Mouse (Mus musculus) fibroblast of lung, adult 2 months (primary cell): ENCODE data around the gene H2-Q4.
"Not testable (repeated sequence)": the region's sequence is repeated elsewhere in the genome, so short reads cannot be mapped to it uniquely, and the experiment has no call there.

Experiments used
- DNase-seq: peaks from one replicate; pipeline ENCODE4 v3.0.0-alpha.2; 2011; ENCODE audit warnings: low read depth

H2-Q4 gene

DNA sequence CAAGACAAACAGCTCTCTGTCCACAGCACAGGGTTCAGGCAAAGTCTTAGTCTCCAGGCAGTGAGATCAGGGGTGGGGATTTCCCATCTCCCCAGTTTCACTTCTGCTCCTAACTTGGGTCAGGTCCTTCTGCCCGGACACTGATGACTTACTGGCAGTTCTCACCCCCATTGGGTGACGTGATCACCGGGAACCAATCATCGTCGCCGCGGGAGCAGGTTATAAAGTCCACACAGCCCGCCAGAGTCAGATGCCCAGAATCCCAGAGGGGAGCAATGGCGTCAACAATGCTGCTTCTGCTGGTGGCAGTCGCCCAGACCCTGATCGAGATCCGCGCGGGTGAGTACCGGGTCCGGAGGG is at the start of gene H2-Q4:
Gene H2-Q4, plus strand, starts transcription at position 249 of the 360 bp plus-strand sequence.
- DNase-seq, result peak; percentile 66

DNA sequence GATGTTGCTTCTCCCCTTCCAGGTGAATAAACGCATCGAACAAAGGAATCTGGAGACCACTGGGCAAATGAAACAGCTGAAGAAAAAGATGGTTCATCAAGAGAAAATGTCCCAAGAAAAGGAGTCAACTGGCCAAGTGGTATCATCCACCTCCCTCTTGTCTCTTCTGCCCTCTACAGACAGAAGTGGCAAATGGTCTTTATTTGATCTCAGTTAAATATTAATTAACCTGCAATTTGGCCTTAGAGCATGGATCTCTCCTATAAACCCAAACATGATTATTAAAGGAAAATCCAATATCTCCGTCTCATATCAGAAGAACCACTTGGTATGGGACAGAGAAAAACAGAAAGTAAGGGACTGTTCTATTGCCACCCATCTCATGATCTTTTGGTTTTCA is 49.7 kb upstream of the H2-Q4 start:
- not testable (repeated sequence) for DNase-seq

GRCm38 (mm10) chr17:35331546-35331945 is 47.9 kb upstream of the H2-Q4 start:
- DNase-seq, result not testable (repeated sequence)

DNA sequence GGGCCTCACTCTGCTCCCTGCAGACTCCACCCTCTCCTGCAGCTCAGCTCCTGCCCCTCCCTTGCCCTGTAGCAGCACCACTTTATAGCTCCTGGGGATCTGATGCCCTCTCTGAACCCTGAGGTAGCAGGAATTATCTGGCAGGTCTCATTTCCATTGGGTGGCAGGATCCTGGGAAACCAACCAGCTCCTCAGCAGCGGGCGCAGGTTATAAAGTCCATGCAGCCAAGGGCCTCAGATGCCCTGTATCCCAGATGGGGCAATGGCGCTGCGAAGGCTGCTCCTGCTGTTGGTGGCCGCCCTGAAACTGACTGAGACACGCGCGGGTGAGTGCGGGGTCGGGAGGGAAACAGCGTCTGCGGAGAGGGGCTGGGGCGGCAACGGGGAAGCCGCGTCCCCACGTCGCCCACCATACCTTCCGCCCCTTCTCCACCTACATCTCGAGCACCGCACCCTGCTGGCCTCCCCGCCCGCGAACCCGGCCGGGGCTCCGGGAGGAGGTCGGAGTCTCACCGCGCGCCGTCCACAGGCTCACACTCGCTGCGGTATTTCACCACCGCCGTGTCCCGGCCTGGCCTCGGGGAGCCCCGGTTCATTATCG is 37.2 kb upstream of the H2-Q4 start, which contains the start of gene H2-Q2:
Gene H2-Q2, plus strand, starts transcription at position 172 of the 601 bp plus-strand sequence.
- DNase-seq, result no peak

GRCm38 (mm10) chr17:35342711-35343476 is 36.5 kb upstream of the H2-Q4 start:
- no peak for DNase-seq

DNA sequence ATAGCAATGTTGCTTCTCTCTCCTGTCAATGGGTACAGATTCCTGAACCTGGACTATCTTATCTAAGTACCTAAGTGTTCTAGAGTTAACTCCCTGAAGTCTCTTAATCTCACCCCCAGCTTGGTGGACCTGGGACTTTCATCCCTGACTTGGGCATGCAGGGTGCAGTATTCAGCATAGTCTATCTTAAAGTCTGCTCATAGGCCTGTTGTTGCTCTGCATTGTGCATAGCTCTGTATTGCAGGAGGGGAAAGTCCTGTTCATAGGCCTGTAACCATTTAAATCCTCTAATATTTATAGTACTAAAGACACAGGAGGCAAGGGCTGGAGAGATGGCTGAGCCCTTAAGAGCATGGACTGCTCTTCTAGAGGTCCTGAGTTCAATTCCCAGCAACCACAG is 31.8 kb upstream of the H2-Q4 start:
- DNase-seq, result not testable (repeated sequence)

DNA sequence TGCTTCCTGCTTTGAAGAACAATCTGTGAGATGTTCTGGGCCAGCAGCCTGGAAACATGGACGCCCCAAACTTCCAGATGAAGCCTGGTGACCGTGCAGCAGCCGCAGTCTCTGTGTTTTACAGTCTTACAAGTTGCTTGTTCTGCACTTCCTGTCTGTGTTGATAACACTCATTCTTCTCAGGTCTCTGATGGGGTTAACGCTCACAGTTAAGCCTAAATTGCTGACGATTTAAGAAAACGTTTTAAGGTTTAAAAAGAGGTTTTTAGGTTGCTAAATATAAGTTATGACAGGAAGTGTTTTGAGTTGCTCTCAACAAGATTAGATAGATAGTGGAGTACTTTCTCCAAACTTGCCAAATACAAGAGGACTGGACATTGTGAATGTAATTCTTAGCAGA is 26.1 kb upstream of the H2-Q4 start:
- not testable (repeated sequence) for DNase-seq

GRCm38 (mm10) chr17:35354071-35354470 is 25.3 kb upstream of the H2-Q4 start:
- no peak for DNase-seq

GRCm38 (mm10) chr17:35357086-35357485 is 22.3 kb upstream of the H2-Q4 start:
- DNase-seq, result no peak

DNA sequence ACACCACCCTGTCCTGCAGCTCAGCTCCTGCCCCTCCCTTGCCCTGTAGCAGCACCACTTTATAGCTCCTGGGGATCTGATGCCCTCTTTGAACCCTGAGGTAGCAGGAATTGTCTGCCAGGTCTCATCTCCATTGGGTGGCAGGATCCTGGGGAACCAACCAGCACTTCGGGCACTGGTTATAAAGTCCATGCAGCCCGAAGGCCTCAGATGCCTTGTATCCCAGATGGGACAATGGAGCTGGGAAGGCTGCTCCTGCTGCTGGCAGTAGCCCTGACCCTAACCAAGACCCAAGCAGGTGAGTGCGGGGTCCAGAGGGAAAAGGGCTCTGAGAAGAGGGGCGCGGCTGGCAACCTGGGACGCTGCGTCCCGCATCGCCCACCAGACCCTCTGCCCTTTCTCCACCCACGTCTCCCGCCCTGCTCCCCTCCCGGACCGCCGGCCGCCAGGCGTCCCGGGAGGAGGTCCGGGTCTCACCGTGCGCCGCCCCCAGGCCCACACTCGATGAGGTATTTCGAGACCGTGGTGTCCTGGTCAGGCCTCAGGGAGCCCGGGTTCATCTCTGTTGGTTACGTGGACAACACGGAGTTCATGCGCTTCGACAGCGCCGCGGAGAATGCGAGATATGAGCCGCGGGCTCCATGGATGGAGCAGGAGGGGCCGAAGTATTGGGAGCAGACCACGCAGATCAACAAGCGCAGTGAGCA is 20.5 kb upstream of the H2-Q4 start:
- no peak for DNase-seq

DNA sequence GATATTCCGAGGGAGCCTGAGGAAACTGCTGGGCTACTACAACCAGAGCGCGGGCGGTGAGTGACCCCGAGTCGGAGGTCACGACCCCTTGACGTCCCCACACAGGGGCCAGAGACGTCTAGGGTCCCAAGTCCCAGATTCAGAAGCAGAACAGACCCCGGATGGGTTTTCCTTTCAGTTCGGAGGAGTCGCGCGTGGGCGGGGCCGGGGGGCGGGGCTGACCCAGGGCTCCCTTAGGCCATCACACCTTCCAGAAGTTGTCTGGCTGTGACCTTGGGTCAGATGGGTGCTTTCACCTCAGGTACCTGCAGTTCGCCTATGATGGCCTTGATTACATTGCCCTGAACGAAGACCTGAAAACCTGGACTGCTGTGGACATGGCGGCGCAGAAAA is 20.0 kb upstream of the H2-Q4 start:
- DNase-seq, result no peak

GRCm38 (mm10) chr17:35379729-35380451 is 473 bp downstream of the H2-Q4 start:
- DNase-seq, result no peak

DNA sequence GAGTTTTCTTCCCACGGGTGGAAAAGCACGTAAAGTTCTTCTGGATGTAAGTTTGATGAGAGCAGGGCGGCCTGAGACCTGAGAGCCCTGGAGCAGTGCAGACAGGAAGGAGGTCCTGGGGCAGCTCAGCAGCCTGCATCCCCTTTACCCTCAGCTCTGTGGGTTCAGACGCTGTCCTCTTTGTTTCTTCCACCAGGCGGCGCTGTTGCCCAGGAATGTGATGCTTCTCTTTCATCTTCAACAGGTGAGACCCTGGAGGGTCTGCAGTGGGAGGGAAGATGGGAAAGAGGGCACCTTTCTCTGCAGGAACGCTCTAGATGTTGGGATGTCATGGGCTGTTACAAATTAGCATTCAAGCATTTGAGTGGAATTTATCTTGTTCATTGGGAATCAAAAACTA is 10.4 kb downstream of the H2-Q4 start:
- DNase-seq, result not testable (repeated sequence)

DNA sequence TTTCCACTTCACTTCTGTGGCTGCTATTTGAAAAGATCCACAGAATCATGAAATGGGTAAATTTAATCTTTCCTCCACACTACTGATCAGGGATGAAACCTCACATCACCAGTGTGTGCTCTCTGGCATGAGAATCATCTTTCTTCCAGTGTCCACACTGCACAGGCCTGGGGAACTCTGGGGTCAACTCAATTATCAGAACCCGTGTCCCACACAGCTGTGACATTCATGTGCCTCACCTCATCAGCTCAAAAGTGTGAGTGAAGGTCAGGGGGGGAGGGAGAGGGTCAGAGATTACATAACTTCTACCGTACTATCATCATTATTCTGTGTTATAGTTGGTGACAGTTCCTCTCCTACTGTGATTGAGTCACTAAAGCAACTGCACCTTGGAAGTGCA is 13.3 kb downstream of the H2-Q4 start:
- DNase-seq, result not testable (repeated sequence)

DNA sequence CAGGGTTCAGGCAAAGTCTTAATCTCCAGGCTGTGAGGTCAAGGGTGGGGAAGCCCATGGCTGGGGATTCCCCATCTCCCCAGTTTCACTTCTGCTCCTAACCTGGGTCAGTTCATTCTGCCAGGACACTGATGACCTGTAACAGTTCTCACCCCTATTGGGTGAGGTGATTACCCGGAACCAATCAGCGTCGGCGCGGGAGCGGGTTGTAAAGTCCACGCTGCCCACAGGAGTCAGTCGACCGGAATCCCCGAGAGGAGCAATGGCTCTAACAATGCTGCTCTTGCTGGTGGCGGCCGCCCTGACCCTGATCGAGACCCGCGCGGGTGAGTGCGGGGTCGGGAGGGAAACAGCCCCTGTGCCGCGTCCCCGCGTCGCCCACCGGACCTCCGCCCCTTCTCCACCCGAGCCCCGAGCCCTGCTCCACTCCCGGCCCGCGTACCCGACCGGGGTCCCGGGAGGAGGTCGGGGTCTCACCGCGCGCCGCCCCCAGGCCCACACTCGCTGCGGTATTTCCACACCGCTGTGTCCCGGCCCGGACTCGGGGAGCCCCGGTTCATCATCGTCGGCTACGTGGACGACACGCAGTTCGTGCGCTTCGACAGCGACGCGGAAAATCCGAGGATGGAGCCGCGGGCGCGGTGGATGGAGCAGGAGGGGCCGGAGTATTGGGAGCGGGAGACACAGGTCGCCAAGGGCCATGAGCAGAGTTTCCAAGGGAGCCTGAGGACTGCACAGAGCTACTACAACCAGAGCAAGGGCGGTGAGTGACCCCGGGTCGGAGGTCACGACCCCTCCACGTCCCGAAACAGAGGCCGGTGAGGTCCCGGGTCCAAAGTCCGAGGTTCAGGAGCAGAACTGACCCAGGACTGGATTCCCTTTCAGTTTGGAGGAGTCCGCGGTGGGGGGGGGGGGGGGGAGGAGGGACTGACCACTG is 14.7 kb downstream of the H2-Q4 start:
- DNase-seq, result not testable (repeated sequence)

GRCm38 (mm10) chr17:35396956-35397355 is 17.5 kb downstream of the H2-Q4 start:
- DNase-seq, result not testable (repeated sequence)

GRCm38 (mm10) chr17:35413057-35413456 is 33.6 kb downstream of the H2-Q4 start:
- not testable (repeated sequence) for DNase-seq

GRCm38 (mm10) chr17:35415273-35416129 is 36.1 kb downstream of the H2-Q4 start:
- DNase-seq, result not testable (repeated sequence)

GRCm38 (mm10) chr17:35418772-35419171 is 39.4 kb downstream of the H2-Q4 start:
- no peak for DNase-seq

DNA sequence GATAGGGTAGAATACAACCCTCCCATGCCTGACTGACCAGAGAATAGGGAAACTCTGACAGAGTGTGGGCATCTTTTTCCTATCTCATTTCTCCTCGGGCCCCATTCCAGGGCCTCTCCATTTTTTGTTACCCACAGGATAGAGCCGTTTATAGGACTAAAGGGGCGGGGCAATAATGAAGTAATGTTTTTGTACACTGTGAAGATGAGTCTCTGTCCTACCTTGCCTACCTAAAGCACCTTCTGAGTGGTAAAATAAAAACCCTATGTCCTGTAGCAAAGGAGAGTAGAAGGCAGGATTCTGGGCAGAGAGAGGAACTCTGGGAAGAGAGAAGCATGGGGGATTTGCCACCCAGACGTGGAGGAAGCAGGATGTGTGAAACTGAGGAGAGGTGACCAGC is 40.1 kb downstream of the H2-Q4 start:
- DNase-seq, result not testable (repeated sequence)
